Mouse (Mus musculus) midbrain, embryonic 11.5 days (tissue): ENCODE data around the gene Pdhx. TPM values are rescaled to one million over a fixed set of nuclear protein-coding genes. Genes with fewer than 3 reads are reported as not detected.
A peak's percentile ranks its signal among the peaks of the same experiment; 100 is the strongest.

Experiments
- ATAC-seq: fragments of 200-750 bp; cut with Nextera tagmentation; 2 replicates; pipeline ENCODE4 v1.8.0; 2017; ENCODE audit warnings: moderate TSS enrichment, moderate library complexity; ENCODE audit not compliant: low FRiP score
- DNase-seq: peaks from one replicate; pipeline ENCODE4 v3.0.0; 2015; ENCODE audit warnings: low spot score; ENCODE audit errors: missing footprints
- H3K27ac ChIP-seq: fragments of 300-500 bp; sonication (generic); 2 replicates; pipeline ENCODE4 v1.5.1; 2014; ENCODE audit warnings: low read depth, low read length
- H3K27me3 ChIP-seq: fragments of 300-500 bp; sonication (generic); 2 replicates; pipeline ENCODE4 v1.6.1; 2014; ENCODE audit warnings: mild to moderate bottlenecking, low read length, moderate library complexity, mixed read lengths; ENCODE audit not compliant: control insufficient read depth, insufficient read depth
- H3K36me3 ChIP-seq: fragments of 300-500 bp; sonication (generic); 2 replicates; pipeline ENCODE4 v1.6.1; 2014; ENCODE audit warnings: mild to moderate bottlenecking, low read length, moderate library complexity, mixed read lengths; ENCODE audit not compliant: control insufficient read depth, insufficient read depth
- H3K4me1 ChIP-seq: fragments of 300-500 bp; sonication (generic); 2 replicates; pipeline ENCODE4 v1.6.1; 2014; ENCODE audit warnings: low read length; ENCODE audit not compliant: control insufficient read depth, insufficient read depth
- H3K4me2 ChIP-seq: fragments of 300-500 bp; sonication (generic); 2 replicates; pipeline ENCODE4 v1.6.1; 2014; ENCODE audit warnings: mild to moderate bottlenecking, moderate library complexity
- H3K4me3 ChIP-seq: fragments of 300-500 bp; sonication (generic); 2 replicates; pipeline ENCODE4 v1.5.1; 2014; ENCODE audit warnings: low read depth, low read length
- H3K9ac ChIP-seq: fragments of 300-500 bp; sonication (generic); 2 replicates; pipeline ENCODE4 v1.6.1; 2014; ENCODE audit warnings: low read length
- H3K9me3 ChIP-seq: fragments of 300-500 bp; sonication (generic); 2 replicates; pipeline ENCODE4 v1.6.1; 2016; ENCODE audit warnings: low read length; ENCODE audit not compliant: control insufficient read depth
- WGBS: fragments of 180-500 bp; shearing (Covaris S2); extraction: QIAGEN DNeasy Blood & Tissue Kit; methylation state at CpG from one replicate; pipeline ENCODE4 v1.1.7; 2014; 5-methylcytosine and 5-hydroxymethylcytosine counted together
- polyA plus RNA-seq: library from polyadenylated mRNA; unstranded; fragments of >200 nt; fragmentation: Nextera tagmentation; extraction: Ambion mirVana; gene quantifications from 2 replicates; pipeline ENCODE4 v1.2.1, GENCODE M21; 2014

The Pdhx gene
- polyA plus RNA-seq, 1 experiment from 2014 or later, result 54.4 TPM

GRCm38 (mm10) chr2:103088099-103088498, 14.8 kb upstream of the Pdhx start:
- no peak overlapping the region for H3K4me3 ChIP-seq
- no peaks in the 10 kb centered on the region for H3K27me3 ChIP-seq
- no peak for ATAC-seq
- WGBS, result 97% methylated on average over 4 of the region's 4 CpGs
- H3K9ac ChIP-seq, result no peak overlapping the region
- no peaks in the 10 kb centered on the region for H3K9me3 ChIP-seq
- no peak for DNase-seq
- H3K4me1 ChIP-seq, result no peaks in the 10 kb centered on the region
- H3K27ac ChIP-seq, result no peak overlapping the region
- no peaks in the 10 kb centered on the region for H3K36me3 ChIP-seq
- no peak overlapping the region for H3K4me2 ChIP-seq

- no peaks in the 10 kb centered on the region for H3K4me1 ChIP-seq
- no peak overlapping the region for H3K27ac ChIP-seq
- H3K9me3 ChIP-seq, result no peaks in the 10 kb centered on the region
- H3K9ac ChIP-seq, result no peak overlapping the region
- WGBS, result 6% methylated on average over 1 of the region's 1 CpGs
- H3K4me3 ChIP-seq, result no peak overlapping the region
- DNase-seq, result peak; percentile 91
- no peak overlapping the region for H3K4me2 ChIP-seq
- no peak for ATAC-seq
- no peaks in the 10 kb centered on the region for H3K27me3 ChIP-seq
- H3K36me3 ChIP-seq, result no peaks in the 10 kb centered on the region
Measured at GRCm38 (mm10) chr2:103086432-103086831, 13.1 kb upstream of the Pdhx start.

- no peaks in the 10 kb centered on the region for H3K27me3 ChIP-seq
Measured at GRCm38 (mm10) chr2:103085633-103086032, 12.3 kb upstream of the Pdhx start.

GRCm38 (mm10) chr2:103084451-103084850, 11.1 kb upstream of the Pdhx start:
- no peak overlapping the region for H3K4me2 ChIP-seq
- WGBS, result 64% methylated on average over 5 of the region's 5 CpGs
- H3K4me1 ChIP-seq, result no peaks in the 10 kb centered on the region
- H3K27ac ChIP-seq, result no peak overlapping the region
- no peak overlapping the region for H3K9ac ChIP-seq
- DNase-seq (peak; percentile 89), ATAC-seq (no peak)
- H3K27me3 ChIP-seq, result no peaks in the 10 kb centered on the region
- H3K4me3 ChIP-seq, result no peak overlapping the region
- no peaks in the 10 kb centered on the region for H3K36me3 ChIP-seq
- no peaks in the 10 kb centered on the region for H3K9me3 ChIP-seq

More at GRCm38 (mm10) chr2:103085633-103086032, 12.3 kb upstream of the Pdhx start:
- Histone ChIP-seq H3K36me3 (no peaks in the 10 kb centered on the region), H3K4me2 (no peak overlapping the region), H3K4me1 (no peaks in the 10 kb centered on the region), H3K9ac (no peak overlapping the region), H3K9me3 (no peaks in the 10 kb centered on the region), H3K27ac (no peak overlapping the region), H3K4me3 (no peak overlapping the region)
- DNase-seq, result no peak
- WGBS, result 72% methylated on average over 10 of the region's 10 CpGs
- ATAC-seq, result peak; percentile 33; the same call in 1 of the 2 replicates

GRCm38 (mm10) chr2:103082853-103083252, 9.5 kb upstream of the Pdhx start:
- H3K9me3 ChIP-seq, result no peaks in the 10 kb centered on the region
- H3K9ac ChIP-seq, result no peak overlapping the region
- ATAC-seq (no peak), DNase-seq (no peak)
- H3K27me3 ChIP-seq, result no peaks in the 10 kb centered on the region
- no peak overlapping the region for H3K4me3 ChIP-seq
- H3K4me1 ChIP-seq, result no peaks in the 10 kb centered on the region
- WGBS, result 82% methylated on average over 7 of the region's 7 CpGs
- H3K36me3 ChIP-seq, result no peaks in the 10 kb centered on the region
- no peak overlapping the region for H3K27ac ChIP-seq
- no peak overlapping the region for H3K4me2 ChIP-seq

- Histone ChIP-seq H3K9me3 (no peaks in the 10 kb centered on the region), H3K4me3 (no peak overlapping the region), H3K4me1 (no peaks in the 10 kb centered on the region), H3K27me3 (no peaks in the 10 kb centered on the region), H3K4me2 (no peak overlapping the region), H3K36me3 (no peaks in the 10 kb centered on the region), H3K27ac (no peak overlapping the region), H3K9ac (no peak overlapping the region)
- DNase-seq, result no peak
- 93% methylated on average over 5 of the region's 5 CpGs for WGBS
- ATAC-seq, result no peak
Measured at GRCm38 (mm10) chr2:103081706-103082105, 8.4 kb upstream of the Pdhx start.

GRCm38 (mm10) chr2:103081117-103081516, 7.8 kb upstream of the Pdhx start:
- no peak overlapping the region for H3K4me2 ChIP-seq
- H3K4me3 ChIP-seq, result no peak overlapping the region
- no peak overlapping the region for H3K9ac ChIP-seq
- ATAC-seq, result no peak
- H3K27ac ChIP-seq, result no peak overlapping the region
- H3K4me1 ChIP-seq, result no peaks in the 10 kb centered on the region
- no peaks in the 10 kb centered on the region for H3K9me3 ChIP-seq
- no peaks in the 10 kb centered on the region for H3K27me3 ChIP-seq
- DNase-seq, result no peak
- no peaks in the 10 kb centered on the region for H3K36me3 ChIP-seq
- 74% methylated on average over 6 of the region's 6 CpGs for WGBS

- WGBS, result 82% methylated on average over 3 of the region's 3 CpGs
- H3K4me2 ChIP-seq, result no peak overlapping the region
- ATAC-seq (no peak), DNase-seq (no peak)
- H3K9me3 ChIP-seq, result no peaks in the 10 kb centered on the region
- H3K9ac ChIP-seq, result no peak overlapping the region
- no peak overlapping the region for H3K4me3 ChIP-seq
- H3K4me1 ChIP-seq, result peaks cover 15% of the 10 kb centered on the region; the same call in 1 of the 2 replicates
- H3K36me3 ChIP-seq, result no peaks in the 10 kb centered on the region
- no peaks in the 10 kb centered on the region for H3K27me3 ChIP-seq
- no peak overlapping the region for H3K27ac ChIP-seq
Measured at GRCm38 (mm10) chr2:103070586-103070985, 2.7 kb downstream of the Pdhx start.

- Histone ChIP-seq H3K36me3 (no peaks in the 10 kb centered on the region), H3K27ac (no peak overlapping the region), H3K4me1 (peaks cover 15% of the 10 kb centered on the region; the same call in 1 of the 2 replicates), H3K4me3 (no peak overlapping the region), H3K9ac (no peak overlapping the region), H3K4me2 (no peak overlapping the region), H3K9me3 (no peaks in the 10 kb centered on the region), H3K27me3 (no peaks in the 10 kb centered on the region)
- 93% methylated on average over 5 of the region's 5 CpGs for WGBS
- ATAC-seq (no peak), DNase-seq (no peak)
Measured at GRCm38 (mm10) chr2:103069752-103070405, 3.4 kb downstream of the Pdhx start.
